Mouse (Mus musculus) monocyte, adult 2 months (primary cell): ENCODE results near the gene Zic2.
"Not testable (repeated sequence)": the region's sequence is repeated elsewhere in the genome, so short reads cannot be mapped to it uniquely, and the experiment has no call there.

Source experiments
- DNase-seq, 2 experiments: peaks; one replicate each; pipeline ENCODE4 v3.0.0; 2022; ENCODE audit warnings: low spot score in 2 of 2, low read depth in 1 of 2

The Zic2 gene

DNA sequence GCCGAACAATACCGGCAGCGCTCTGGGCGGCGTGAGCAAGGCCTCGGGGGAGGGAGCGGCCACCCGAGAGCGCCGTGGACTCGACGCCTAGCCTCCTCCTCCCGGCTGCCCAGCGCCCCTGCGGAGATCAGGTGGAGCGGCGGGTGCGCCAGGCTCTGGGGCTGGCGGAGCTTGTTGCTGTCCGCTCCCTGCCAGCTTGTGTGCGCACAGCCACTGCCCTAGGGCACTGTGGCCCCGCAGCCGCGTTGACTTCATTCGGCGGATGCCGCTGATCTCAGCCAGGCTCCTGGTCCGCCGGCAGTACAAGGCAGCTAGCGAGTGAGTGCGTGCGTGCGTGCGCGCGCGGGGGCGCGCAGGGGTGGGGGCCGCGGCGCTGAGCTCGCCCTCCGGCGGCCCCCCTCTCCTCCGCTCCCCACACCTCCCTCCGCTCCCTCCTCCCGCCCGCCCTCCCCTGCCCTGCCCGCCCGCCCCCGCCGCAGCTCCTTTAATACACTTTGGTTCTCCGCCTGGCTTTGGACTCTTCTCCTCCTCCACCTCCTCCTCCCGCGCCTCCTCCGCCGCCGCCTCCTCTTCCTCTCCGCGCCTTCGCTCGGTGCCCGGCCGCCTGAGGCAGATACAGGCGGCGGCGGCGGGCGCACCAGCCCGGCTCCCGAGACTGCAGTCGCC is at the start of gene Zic2:
Gene Zic2, plus strand, starts transcription at position 545 of the 666 bp plus-strand sequence.
- DNase-seq, result no peak

DNA sequence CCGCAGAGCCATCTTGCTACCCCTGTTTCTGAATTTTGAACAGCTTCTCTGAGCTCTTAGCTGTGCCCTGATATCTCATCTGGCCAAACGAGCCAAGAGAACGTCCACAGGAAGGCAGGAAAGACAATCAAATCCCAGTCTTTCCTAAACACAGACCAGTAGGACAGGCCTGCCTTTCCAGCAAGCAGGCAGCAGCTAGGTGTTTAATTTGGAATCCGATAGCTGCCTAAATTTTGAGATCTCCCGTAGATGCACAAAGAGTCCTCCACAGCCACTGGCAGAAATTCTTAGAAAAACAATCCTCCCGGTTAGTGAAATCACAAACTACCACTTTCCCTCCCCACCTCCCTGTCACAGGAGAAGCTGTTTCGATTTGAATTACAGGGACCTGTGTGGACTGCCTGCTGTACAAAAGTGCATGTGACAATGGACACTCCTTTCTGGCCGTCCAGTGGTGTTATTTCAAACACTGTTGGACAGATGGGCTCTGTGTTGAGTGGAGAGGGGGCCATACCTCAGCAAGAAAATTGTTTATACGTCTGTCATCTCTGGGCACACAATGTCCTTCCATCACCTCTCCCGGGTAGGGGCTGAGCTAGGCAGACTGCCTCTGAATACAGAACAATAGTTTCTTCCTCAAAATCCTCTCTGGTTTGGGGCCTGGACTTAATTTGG is 48.6 kb upstream of the Zic2 start:
- DNase-seq, result no peak

DNA sequence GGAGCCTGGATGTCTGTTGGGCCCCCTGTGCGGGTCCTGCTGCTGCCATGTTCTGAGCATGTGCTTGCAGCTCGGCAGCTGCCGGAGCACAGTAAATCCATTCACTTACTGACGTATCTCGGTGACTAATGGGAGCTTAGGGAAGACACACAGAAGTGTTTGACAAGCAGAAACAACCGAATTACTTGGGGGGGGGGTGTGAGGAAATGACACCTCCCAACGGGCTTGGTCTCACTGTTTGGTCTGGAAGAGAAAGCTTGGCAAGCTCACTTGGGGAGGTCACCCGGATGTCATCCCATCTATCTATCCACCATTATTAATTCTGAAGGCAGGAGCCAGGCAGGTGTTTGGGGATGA is 48.1 kb upstream of the Zic2 start:
- DNase-seq, result no peak

DNA sequence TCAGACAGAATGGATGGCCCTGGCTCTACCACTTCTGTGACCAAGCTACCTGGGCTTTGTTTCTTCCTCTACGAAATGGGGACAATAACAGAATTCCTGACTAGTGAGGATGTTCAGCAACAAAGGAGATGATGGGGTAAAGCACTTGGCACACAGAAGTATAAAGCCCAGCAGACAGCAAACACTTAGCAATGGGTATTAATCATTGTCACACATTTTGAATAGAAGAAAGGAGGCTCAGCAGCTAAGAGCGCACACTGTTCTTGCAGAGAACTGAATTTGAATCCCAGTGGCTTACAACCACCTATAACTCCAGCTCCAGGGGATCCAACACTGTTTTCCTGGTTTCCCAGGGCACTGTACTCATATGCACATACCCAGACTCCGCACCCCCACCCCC is 47.6 kb upstream of the Zic2 start:
- DNase-seq, result no peak

DNA sequence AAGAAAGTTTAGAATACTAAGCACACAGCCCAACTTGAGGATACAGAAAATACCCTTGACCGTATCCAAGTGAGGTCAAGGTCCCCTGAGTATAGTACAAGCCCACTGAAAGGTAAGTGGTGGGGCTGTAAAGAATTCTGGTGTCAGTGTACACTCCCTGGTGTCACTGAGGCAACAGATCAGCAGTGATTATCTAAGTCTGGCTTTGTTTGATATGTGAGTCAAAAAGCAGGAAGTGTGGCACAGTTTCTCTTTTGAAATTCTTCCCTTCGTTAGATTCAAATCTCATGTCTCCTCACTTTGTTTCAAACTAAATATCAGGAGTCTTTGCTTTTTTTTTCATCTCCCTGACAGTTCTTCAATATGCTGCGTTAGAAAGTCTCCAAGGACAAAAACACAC is 42.7 kb upstream of the Zic2 start:
- DNase-seq, result no peak

DNA sequence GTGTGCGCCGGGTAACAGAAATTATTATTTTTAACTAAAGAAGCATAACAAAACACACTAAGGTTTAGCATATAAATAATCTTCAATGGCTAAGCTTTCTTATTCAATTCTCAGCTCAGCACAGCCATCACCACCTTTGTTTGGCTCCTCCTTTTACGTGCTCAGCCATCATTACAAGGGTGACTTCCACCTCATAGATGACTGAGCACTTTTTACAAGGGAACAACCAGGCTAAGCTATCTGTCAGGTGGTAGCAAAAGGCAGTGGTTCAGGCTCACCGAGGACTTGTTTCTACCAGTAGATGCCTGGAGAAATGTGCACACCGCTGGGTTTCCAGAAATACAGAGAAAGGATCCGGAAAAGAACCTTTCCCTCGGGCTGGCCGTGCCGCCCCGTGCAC is 41.2 kb upstream of the Zic2 start:
- no peak for DNase-seq

DNA sequence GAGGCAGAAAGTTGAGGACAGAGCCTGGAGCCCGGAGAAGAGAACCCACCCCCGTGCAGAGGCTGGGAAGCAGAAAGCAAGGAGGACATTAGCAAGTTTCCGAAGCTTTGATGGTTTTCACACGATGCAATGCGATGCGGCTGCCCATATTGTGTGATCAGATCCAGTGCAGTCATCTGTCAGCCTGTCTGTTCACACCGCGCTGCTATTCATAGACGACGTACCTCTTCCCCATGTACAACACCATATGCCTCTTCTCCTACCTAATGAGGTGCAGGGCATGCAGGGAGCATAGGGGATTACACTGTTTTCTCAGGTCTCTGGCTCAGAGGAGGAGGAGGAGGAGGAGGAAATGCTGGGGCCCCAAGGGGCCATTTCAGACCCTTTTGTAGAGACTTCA is 38.4 kb upstream of the Zic2 start:
- no peak for DNase-seq

DNA sequence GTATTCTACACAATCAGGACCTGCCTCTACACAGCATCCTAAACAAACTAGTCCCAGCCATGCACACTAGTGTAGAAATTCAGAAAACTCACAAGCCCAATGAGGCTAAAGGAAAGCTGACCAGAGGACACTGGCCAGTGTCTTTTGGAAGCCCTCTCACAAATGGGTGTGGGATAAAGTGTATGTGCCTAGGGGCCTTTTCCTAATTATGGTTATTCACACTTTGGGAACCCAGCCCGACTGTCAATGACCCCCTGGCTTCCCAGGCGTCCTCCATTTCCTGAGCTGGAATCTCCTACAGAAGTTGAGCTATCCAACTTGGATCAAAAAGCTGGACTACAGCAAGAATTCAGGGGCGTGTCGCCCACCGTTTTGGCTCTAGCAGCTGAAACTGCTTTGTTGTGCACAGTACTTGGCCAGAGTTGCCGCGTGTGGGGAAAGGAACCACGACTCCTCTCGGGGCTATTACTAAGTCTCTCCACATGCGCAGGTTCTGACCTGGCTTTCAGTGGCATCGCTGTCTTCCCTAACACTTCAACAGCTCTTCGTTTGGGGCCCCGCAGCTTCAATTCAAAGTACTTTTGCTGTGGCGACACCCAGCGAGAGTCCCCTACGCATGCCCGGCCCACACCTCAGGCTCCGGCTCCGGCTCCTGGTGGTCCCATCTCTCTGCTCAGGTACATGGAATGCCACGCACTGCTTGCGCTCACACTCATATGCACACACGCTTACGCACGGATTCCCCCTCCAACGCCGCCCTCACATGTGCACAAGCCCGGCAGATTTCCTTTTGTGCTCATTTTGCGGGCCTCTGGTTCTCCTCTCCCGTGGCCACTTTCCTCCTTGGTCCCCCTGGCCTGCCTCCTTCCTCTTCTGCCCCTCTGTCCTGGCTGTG is 25.4 kb upstream of the Zic2 start:
- no peak for DNase-seq

DNA sequence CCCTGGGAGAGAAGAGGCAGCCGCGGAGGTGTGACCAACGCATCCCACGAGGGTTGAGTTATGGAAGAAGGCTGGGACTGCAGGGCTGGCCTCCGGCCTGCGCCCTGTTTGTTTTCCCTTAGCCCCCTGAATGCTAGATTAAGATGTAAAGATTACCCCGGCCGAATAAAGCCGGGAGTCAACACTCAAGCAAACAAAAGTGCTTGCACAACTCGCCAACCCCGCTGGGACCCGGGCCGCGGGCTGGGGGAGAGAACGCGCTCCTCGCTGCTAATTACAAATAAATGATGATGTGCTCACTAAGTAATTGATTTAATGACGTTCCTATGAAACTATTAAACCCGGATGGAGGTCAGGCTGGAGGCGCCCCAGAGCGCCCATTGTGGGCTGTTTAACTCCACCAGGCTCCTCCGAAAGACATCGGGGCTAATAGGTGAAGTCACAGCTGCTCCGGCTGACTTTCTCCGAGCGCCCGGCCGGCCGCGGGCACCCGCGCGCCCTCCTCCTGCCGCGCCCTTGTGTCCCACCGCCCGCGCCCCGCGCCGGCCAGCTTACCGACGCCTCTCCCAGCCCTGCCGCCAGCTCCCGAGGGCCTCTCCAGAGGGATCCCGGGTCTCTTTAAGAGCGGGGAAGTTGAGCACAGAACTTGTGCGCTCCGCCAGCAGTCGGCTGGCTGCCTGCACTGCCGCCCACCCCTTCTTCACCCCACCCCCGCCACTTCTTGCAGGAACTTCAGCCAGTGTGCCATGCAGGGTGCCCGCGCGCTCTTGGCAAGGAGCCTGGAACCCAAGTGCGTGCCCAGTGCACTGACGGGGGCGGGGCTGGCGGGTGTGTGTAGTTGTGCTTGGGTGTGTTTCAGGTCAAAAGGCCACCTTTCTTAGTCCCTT is 24.5 kb upstream of the Zic2 start, which contains the start of gene Gm5089:
Gene Gm5089, minus strand, starts transcription at position 620 of the 887 bp plus-strand sequence.
- DNase-seq, result no peak

DNA sequence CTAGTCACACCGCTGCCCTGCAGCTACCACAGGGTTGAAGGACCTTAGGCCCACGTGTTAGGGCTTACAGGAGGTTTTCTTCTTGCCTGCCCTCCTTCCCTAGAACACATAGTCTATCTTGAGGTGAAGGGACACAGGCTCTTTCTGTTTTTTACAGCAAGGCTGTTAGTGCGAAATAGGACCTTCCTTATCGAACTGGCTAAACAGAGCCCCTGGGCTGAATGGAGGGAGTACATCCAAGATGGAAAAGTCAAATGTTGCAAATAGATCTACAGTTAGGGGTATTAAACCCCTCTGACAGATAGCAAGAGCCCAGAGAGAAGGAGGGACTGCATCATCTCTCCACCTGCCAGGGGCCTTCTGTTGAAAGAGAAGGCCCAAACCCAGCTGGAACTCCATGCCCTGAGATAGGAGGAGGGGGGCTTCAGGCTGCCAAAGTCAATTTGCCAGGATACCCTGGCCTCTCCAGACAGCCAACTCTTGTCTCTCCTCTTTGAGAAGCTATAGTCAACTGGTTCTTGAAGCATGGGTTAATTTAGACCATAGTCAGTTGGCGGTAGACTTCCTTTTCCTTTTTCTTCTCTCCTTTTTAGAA is 23.6 kb upstream of the Zic2 start:
- no peak for DNase-seq

DNA sequence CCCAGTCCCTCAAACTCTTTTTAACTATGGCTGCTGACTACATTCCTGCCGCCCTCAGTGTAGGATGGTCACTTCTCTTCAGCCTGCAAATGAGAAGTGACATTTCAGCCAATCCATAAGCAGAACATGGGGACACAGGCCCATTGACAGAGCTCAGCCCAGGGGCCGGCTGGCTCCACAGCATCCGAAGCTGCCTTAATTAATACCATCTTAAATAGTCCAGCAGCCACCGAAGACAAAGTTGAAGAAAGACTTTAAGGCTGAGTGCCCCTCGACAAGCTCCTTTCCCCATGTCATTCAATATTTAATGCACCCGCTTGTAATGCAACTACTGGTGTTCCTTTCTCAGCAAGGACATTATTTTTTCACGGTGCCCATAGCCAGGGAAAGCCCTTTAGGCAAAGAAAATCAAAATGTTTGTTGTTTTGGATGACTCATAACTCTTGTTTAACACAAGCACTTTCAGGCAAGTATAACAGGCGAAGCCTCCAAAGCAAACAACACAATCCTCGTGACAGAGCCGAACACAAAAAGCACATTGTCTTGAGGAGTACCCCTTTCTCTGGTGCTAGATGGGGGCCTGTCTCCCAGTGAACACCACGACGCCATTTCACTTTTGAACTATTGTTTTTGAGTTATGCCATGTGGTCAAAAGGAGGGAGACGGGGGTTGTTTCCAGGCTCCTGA is 22.4 kb upstream of the Zic2 start:
- no peak for DNase-seq

DNA sequence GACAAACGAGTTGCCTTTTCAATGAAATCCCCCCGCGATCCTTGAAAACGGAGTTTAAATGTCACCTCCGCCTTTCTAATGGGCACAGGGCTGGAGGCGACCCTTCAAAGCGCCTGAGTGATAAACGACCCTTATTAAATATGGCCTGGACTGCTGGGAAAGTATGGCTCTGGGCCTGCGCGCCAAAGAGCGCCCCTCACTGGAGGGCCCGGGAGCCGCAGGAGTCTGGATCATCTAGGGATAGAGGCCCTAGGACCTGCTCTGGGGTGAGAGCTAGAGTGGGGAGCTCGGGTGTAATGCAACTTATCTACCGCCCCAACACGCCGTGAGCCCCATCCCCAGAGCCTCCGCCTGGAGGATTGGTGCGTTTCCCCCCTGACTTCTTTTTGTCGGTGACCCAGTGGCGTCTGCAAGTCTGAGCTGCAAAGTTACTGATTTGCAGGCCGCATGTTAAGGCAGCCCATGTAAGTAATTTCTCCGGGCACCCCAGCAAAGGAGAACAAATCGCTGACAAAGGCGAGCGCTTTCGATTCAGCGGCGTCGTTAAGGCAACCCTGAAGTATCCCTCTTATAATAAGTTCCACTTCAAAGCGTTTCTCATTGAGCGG is 21.7 kb upstream of the Zic2 start:
- DNase-seq, result no peak

DNA sequence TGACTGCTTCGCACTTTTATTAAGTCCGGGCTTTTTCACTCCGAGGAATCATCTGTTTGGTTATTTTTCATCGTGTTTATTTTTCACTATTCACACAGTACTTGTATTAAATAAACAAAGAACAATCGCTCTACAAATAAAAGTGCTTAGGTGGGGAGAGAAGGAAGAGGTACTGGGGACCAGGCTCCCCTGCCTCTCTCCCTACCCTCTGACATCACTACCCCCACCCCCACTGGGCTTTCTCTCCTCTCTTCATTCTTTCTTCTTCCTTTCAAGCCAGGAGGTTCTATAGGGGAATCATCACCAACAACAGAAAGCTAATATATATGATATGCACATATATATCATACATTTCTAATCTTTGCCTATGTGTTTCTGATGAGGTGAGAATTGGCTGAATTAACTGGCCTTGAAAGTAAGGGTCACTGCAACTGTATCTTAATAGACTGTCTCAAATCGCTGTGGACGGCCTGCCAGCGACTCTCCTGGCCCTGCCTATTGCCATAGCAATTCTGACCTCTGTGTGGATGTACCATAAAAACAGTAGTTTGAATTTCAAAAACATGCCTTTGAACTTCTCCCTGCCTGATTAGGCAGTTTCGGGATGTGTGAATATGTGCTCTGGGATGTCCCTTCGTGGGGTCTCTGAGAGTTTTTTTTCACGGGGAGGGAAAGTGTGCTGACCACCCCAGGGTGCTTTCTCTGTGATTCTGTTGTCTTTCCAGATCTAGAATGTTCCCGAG is 21.1 kb upstream of the Zic2 start:
- no peak for DNase-seq

DNA sequence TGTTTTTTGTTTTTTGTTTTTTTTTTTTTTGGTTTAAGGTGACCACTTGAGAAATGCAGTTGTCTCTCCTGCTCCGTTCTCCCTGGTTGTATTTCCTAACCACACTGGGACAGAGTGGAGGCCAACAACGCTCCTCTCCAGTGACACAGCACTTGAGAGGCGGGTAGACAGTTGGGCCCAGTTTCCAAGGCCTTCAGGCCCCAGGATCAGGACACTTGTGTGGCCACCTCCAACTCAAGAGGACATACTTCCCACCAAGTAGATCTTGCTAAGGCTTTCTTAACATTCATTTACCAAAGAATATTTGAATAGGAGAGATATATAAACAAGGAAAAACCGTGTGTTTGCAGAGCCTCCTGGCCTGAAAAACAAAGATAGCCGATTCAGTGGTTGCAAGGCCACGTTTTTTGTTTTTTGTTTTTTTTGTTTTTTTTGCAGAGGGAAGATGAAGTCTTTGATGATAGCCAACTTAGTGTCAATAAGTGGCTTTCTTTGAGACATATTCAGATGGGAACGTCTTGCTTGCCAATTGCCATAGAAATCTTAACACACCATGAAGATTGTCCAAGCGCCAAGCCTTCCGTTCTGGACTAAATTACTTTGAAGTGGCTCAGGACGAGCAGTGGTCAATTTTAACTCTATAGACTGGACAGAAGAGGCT is 20.2 kb upstream of the Zic2 start:
- no peak for DNase-seq

DNA sequence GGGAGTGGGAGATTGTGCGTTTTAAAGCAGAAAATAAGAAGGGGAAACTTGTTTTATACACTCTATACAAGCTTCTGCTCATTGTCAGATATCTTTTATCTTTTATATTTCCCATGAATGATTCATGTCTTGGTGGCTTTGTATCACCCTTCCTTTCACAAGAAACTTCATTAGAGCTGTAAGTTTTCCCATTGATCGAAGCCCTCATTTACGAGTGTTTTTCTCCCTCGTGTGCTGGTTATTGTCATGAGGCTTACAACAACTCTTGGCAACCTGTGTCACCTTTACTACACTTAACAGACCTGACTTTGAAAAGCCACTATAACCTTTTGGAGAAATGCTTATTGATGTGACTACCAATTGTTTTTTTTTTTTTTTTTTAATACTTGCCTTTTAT is 19.7 kb upstream of the Zic2 start:
- no peak for DNase-seq

DNA sequence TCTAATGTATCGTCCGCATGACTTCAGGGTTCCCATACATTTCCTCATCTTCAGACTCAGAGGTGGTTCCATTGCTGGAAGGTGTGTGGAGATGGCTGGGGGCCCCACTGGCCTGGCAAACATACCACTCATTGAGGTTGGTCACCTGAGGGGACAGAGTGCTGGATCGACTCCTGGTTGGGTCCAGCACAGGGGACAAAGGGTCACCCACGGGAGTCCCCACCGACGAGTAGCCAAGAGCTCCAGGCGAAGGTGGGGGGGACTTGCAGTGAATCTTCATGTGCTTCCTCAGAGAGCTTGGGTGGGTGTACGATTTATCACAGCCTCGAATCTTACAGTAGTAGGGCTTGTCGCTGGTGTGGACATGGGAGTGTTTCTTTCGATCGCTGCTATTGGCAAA is 15.9 kb upstream of the Zic2 start:
- not testable (repeated sequence) for DNase-seq

DNA sequence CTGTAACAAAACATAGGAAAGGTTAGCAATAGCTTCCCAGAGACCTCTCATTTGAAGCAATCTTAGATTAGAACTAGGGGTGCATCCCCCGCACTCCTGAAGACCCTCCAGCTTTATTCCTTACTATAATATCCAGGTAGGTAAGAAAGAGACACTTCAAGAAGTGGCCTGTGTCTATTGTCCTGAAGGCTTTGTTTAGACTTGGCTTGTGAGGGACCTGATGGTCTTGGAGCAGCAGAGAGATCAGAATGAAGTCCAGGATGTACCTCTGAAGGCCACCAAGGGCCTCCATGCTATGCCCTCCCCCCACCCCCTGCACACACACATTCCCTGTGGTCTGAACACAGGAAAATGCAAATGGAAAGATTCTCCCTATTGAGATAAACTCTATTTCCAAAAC is 15.5 kb upstream of the Zic2 start:
- DNase-seq, result no peak

DNA sequence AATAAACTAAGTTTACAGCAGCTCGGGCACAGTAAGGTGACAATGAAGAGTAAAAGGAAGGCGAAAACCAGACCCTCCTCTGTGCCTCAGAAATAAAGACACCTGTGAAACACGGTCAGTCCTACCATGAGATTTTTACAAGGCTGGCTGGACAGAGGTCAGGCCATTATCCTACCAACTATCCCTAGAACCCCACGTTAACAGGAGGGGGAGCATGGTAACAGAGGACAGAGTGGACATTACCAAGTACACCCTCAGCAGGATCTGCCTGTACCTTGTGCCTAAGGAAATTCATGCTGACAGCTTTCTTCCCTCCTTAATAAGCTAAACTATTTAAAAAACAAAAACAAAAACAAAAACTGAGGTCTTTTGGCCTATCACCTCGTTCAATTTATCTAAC is 15.0 kb upstream of the Zic2 start:
- no peak for DNase-seq

DNA sequence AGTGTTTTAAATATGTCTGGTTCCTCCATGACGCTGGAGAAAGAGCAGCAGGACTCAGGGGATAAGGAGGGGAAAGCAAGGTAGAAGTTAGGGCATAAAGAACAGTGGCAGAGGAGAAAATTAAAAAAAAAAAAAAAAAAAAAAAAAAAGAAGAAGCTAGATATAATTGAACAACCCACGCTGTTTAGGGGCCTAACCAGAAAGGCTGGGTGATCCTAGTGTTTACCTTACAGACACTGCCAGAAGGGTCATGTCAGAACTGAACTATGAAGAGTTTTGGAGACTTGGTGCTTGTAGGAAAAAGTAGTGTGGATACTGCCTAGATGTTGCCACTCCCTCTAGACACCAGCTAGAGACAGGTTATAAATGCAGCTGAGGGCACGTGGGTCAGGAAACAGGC is 13.7 kb upstream of the Zic2 start:
- DNase-seq, result no peak
